Mouse (Mus musculus): ENCODE results near the gene Pappa. TPM values are rescaled to one million over a fixed set of nuclear protein-coding genes. Genes with fewer than 3 reads are reported as not detected.

The Pappa gene
- 1 to 10 TPM; 1.2 to 1.3 TPM for total RNA-seq (2021)

DNA sequence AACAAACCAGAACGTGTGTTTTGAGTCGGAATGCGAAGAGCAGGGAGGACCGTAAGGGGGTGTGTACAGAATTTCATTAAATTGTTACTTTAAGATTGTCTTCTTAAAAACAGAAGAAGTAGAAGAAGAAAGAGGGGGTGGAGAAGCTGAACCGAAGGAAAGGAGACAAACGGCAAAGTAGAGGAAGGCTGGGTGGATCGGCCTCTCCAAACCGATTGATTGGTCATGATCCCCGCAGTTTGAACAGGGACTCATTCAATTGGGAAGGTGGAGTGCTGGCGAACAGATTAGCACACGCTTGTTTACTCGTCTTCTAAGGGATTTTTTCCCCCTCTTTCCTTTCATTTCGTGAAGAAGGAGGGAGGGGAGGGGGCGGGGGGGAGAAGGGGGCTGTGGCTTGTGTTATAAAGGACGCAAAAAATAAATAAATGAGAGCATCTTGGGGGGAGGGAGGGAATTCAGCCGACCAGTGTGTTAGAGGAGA, at the start of gene Pappa:
Gene Pappa, plus strand, starts transcription at position 434 of the 484 bp plus-strand sequence.
- no peak for DNase-seq

DNA sequence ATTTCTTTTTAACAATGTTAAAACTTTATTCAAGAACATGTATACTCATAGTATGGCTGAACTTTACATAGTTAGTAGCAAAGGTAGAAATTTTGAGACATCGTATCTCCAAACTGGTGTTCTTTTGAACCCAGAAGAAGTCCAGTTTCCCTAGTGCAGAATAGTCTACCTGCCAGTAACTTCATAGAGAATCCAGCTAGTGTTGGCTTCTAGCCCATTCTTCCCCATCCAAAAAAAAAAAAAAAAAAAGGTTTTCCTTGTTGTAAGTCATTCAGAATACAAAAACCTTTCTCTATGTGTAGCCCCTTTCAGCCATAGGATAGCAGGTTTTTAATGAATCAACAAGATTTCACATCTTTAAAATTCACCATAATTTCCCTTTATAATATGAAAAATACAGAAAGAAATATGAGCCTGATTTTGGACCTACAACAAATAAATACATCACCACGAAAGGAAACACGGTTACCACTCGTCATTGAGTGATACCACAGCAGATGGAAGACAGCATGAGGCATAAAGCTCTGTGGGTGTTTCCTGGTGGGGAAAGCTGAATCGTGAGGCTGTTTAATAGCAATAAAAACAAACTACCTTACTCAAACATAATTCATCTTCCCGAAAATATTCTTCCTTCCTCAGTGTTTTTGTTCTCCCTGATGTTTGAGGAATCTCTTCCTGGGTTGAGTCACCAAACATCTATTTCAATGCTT, 45.9 kb upstream of the Pappa start:
- no peak for DNase-seq

DNA sequence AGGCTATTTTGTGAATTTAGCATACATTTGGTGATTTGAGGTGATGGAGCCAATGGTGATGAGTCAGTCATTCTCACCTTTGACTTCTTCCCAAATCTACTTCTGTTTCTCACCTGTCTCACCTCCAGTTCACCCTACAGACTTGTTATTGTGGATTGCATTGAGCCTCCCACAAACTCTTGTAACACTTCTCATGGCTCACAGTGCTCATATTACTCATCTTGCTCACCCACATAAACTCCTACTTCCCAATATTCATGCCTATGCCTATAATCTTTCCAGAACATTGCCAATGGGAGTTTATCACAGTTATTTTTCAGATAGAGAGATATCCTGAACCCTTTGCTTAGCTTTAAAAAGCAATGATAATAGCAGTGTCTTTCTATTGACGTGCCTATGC, 37.1 kb upstream of the Pappa start:
- no peak for DNase-seq

DNA sequence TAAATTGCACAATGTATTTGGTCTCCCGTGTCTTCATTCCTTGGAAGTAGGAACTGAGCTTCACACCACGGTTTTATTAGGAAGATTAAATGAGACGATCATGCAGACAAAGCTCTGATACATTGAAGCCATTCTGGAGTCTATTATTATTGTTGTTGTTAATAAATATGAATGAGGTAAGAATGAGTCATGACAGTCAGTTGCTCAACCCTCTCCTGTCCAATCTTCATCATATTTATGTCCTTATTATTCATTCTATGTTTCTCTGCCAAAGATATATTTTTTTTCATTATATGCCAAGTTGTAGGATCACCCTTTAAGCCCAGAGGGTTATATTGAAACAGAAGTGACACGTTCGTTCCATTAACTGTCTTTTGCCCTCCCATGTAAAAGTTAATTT, 36.4 kb upstream of the Pappa start:
- DNase-seq = no peak

DNA sequence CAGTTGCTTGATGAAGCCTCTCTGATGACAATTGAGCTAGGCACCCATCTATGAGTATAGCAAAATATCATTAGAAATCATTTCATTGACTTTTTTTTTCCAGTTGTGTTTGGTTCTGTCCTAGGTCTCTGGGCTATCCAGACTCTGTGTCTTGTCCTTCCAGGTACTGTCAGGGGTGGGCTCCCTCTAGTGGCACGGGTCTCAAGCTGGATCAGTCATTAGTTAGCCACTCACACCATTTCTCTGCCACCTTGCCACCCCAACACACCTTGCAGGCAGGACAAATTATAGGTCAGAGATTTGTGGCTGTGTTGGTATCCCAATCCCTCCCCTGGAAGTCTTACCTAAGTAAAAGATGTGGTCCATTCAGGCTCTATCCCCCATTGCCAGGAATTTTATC, 31.8 kb upstream of the Pappa start:
- peak; percentile 9 for DNase-seq

DNA sequence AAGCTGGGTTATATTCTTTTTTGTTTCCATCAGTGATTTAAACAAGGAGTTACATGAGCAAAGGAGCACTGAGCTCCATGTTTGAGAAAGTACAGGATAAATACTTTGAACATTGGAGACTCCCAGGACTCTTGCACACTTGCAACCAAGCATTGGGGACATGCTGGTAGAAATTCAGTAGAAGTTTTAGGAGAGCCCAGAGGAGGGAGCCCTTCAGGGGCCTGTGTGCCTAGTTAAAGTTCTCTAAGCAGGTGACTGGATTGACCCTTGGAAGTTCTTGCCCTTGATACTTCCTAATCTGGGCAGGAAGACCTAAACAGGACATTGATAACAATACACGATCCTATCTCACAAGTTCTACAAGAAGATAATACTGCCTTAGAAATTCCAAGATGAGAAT, 3.6 kb upstream of the Pappa start:
- no peak for DNase-seq

DNA sequence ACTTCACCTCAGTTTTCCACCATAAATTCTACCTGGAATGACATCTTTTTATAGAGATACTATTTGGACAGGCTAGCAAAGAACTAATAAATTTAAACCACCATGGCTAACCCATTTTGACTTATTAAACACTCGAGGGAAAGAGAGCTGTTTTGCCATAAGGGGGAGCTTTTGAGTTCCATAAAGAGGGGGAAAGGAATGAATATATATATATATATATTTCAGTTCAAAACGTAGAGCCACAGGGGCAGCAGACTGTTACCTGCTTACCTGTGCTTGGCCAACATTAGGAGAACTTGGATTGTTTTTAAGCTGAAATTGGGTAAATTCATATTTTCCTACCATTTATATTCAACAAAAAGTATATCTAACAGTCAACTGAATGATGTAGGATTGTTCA, 1.1 kb upstream of the Pappa start:
- DNase-seq = no peak

DNA sequence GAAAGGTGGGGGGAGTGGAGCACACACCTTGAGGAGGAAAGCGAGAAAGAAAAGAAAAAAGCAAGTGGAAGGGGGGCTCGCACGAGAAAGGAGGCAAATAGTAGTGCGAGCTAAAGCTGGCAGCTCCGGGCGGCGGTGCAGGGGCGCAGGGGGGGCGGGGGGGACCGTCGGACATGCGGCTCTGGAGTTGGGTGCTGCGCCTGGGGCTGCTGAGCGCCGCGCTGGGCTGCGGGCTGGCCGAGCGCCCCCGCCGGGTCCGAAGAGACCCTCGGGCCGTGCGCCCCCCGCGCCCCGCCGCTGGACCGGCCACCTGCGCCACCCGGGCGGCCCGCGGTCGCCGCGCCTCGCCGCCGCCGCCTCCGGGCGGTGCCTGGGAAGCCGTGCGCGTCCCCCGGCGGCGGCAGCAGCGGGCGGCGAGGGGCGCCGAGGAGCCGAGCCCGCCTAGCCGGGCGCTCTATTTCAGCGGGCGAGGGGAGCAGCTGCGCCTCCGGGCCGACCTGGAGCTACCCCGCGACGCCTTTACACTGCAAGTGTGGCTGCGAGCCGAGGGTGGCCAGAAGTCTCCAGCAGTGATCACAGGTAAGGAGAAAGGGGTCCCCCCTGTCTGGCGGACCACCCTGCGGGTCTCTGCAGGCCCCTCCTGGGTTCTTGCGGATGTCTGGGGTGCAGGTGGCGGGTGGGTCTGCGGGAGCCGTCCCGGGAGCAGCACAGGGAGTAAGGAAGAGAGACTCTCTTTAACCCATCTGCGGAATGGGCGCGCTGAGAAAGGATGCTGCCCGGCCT, 586 bp downstream of the Pappa start:
- peak; percentile 31 for DNase-seq

DNA sequence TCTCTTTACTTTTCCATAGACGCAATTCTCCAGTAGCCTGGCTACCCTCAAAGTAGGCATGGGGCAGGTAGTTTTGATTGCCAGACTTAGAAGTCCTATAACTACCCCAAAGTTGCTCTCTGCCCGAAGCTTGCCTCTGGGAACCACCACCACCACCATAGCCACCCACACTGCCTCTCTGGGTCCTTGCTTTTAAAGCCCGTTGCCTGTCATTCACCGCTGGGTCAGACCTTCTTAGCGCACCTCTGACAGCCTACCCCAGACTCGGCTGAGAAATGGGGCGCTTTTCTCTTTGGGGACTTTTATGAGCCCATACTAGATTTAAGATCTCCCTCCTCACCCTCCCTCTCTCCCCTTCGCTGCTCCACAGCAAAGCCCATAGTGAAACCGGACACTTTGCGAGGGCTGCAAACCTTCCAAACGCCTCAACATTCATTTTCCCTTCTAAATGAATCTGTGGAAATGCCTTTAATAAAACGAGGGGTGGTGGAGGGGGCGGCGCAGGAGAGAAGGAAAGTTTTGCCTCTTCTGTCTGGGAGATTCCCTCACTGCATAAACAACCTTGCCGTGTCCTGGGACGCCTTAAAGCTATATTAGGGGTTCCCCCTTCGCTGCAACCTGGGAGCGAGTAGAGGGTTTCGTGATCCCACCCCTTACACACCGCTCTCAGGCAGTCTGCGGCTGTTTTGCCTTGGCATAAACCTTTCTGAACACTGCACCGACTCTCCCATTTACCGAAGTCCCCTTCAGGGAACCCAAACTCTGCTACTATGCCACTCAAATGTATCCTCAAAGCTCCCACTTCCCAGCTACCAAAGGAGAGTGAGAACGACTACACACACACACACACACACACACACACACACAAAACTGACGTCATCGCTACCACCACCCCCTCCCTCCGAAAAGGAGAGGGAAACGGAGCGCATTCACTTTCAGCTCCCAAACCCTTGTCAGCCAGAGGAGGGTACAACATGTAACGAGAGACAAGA, 1.7 kb downstream of the Pappa start:
- DNase-seq = peak; percentile 71

DNA sequence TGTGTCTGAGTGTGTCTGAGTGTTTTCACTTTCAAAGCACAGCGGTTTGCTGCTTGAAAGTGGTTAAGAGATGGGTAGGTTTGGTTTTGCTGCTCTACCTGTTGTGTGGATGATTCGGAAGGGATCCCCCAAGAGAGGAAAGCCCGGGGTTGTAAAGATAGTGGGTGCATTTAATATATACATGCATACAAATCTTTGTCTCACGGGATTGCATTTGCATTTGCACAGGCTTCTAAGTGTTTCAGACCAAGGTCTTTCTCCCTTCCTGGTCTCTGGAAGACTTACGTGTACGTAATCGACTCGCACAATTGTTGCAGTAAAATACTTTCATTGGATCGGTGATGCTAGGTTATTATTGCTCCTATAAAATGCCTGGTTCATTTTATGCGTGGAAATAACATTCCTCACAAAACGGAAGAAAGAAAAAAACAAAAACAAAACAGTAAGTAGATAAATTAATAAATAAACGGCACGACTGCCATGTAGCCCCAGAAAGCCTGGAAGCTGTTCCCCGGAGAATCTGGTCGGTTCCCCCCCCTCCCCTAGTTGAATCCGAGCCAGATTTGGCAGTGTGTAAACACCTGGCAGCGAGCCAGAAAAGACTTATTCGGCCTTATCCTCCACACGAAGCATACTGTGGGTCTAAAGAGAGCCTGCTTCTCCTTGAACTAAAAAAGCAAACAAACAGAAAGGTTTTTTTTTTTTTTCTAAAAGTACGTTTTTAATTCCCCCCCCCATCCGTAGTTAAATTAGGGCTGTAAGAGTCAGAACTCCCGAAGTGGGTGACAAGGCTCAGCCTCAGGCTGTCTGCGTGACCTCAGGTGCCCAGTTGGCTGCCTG, 2.7 kb downstream of the Pappa start:
- peak; percentile 77 for DNase-seq

DNA sequence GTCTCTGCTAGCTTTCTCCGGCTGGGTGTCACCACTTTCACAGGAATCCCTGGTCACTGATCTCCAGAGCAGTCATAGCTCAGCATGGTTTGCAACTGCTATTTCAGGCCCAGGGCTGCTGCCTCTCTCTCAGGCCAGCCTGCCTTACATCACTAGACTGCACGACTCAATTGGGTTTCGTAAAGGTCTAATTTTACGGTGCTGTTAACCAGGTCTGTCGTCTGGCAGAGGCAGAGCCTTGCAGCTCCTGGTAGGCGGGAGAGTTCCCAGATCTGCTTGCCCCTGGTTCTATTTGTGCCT, 3.3 kb downstream of the Pappa start:
- peak; percentile 66 for DNase-seq

DNA sequence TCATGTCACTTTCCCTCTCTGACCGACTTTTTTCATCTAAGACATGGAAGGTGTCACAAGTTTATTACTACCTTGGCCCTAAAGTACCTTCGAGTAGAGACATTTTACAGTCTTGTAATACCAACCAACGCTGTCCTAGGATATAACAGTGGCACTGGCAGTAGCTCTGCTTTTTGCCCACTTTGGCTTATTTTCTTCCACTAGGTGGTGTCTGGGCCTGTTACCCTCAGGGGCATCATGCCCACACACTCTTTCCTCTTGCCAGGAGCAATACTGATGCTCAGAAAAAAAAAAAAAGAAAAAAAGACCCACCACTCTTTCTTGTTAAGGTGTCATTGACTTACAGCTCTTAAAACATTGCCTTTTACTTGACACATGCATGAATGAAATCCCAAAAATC, 8.7 kb downstream of the Pappa start:
- DNase-seq = no peak

DNA sequence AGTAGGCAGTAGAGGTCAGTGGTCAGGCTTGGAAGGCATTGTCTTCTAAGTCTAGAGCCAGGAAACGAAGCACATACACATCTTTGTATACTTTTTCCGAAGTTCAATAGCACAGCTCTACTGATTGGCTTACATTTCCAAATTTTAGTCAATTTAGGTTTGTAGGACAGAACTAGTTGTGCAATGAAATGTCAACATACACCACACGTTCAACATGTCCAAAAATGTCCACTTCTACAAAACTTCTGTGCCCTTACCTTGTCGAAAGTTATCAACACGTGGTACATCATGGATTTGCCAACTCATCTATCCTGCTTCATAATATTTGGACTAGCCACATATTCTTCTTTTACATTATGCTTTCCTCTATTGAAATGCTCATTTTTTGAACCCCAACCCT, 10.4 kb downstream of the Pappa start:
- DNase-seq = no peak

DNA sequence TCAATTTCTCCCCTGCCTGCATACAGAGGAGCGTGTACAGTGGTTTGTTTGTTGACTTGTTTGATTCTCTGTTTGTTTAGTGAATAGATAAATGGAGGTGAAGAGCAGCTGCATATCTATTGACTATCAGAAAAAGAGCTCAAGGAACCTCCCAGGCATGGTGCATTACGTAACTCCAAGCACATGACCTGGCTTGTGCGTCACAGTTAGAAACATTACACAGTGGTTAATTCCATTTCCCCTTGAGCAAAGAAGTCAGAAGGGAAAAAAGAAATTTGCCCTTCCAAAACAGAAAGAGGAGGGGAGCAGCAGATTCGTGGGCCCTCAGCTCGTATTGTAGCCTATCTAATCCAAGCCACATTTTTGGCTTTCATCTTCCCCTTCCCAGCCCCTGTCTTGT, 11.1 kb downstream of the Pappa start:
- no peak for DNase-seq

DNA sequence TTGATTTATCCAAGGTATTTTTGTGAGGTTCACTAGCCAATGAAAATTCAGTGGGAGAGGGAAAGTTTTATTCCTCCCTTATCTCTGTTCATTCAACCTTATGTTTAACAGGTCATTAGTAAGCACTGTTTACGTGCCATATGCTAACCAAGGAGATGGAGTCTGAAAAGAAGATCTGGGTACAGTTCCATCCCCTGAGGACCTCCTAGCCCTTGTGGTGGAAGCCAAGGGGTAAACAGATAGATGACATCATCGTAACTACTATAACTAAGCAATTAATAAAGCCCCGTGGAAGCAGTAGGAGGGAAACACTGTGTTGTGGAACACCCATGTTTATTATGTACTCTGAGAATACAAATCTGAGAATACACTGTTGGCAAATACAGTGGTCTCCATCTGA, 12.6 kb downstream of the Pappa start:
- DNase-seq = no peak

DNA sequence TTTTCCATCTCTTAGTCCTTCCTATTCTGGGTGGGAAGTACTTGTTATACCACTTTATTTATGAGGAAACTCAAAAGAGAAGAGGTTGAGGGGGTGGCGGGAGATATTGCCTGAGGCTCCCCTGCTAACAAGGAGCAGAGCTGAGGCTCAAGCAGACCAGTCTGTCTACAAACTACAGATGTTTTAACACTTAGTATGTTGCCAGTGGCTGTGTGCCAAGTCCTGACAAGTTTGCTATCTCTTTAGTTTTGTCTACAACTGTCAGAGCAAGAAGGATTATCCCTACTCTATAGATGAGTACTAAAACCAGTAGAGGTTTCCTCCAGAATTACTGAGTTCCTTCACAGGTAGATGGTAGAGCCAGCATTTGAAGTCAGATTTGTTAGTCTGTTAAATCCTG, 23.0 kb downstream of the Pappa start:
- no peak for DNase-seq

DNA sequence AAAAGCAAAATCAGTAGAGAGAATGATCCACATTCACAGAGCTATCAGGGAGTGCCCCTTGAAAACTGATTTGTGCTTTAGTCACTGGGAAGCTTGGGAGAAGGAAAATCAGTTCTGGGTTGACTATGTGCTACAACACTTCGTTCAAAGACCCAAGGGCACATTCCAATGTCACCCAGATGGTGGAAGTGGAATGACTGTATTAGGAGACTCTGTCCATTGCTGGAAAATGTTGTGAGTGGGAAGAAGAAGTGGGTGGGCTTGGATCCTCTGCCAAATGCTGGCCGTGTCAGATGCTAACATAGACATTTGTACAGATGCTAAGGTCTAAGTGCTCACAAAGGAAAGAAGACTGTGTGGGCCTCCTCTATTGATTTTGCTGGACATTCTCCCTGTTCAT, 29.6 kb downstream of the Pappa start:
- DNase-seq = no peak

DNA sequence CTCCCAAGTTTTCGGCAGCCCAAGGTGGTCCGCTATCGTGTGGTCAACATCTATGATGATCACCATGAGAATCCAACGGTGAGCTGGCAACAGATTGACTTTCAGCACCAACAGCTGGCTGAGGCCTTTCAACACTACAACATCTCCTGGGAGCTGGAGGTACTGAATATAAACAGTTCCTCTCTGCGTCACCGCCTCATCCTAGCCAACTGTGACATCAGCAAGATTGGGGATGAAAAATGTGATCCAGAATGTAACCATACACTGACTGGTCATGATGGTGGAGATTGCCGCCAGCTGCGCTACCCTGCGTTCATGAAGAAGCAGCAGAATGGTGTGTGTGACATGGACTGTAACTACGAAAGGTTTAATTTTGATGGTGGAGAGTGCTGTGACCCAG, 32.3 kb downstream of the Pappa start:
- DNase-seq = peak; percentile 52

DNA sequence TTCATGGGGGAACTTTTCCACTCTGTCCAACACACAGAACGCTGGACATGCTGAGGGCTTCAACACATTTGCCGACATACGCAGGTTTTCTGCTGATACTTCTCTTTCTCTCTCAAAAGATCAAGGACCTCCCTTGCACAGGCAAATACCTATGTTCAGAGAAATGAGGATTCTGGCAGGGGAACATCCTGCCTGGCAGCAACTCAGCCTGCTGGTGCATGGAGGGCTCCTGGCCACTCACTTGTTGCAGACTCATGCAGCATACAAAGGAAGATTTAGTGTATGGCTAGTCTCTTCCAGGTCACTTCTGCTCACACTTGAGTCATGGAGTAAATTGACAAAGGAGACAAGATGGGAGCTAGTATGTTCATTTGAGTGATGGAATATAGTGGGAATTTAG, 34.7 kb downstream of the Pappa start:
- no peak for DNase-seq

DNA sequence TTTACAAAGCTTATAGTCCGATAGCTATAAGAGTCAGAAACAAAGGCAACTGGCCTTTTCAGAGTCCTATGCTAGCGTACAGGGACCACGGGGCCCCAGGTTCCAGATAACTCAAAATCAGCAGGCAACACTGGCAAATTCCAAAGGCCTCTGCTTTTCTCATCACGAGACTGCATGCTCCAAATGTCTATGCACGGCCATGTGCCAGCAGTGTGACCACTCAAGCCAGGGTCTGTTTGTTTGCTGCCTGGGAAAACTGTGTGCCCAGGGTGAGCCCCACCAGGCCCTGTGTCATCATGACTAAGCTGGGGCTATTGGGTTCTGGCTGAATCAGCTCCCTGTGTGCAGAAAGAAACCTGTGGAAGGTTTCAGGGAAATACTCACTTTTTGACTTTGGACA, 35.5 kb downstream of the Pappa start:
- peak; percentile 69 for DNase-seq

DNA sequence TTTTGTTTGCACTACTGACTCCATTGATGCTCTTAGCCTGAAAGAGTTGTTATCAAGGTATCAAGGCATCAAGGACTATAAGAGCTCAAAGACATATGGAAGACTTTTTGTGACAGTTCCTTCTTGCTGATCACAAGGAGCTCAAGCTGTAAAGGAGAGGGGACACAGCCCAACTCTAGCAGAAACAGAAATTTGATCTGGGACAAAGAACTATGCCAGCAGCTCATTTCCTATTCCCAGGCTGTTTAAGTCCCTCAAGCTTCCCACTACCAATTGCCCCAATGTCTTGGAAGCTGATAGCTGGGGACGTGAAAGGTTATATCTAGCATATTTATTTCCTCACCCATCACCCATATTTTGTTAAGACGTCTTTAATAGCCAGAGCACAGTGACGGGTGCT, 39.7 kb downstream of the Pappa start:
- no peak for DNase-seq

DNA sequence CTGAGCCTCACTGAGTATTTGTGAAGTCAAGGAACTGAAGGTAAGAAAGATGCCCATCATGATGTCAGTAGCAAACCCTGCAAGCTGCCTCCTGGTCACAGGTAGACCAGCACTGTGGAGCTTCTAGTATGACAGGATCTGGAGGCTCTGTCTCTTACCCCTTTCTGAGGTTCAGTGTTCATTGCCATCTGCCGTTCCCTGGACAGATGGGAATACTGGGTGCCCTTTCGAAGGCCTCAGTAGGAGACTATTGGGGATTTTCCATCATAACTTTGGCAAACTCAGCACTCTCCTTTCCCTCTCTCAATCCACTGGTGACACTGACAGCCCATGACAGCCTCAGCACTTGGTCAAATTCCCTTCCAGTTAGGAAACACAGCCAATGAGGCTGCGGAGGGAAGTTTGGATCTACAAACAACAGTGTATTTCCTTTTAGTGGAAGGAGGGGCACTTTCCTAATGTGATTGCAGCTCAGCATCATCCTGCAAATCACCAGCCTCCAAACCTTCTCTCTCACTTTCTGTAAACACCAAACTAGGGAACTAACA, 42.4 kb downstream of the Pappa start:
- no peak for DNase-seq
